Mouse (Mus musculus): ENCODE data around the gene Apol8. TPM values are rescaled to one million over a fixed set of nuclear protein-coding genes. Genes with fewer than 3 reads are reported as not detected.

Apol8 gene
- total and polyA plus RNA-seq, 3 experiments = 0.14 to 0.15 TPM; not detected in 1

GRCm38 (mm10) chr15:77761083-77761482 is 4.3 kb upstream of the Apol8 start:
- Histone ChIP-seq H3K9me3 (replicated peaks; ENCODE audit: low read length) (no peaks in the 10 kb centered on the region), H3K27ac (ENCODE audit: insufficient read depth, low read depth) (no peak overlapping the region), H3K79me2 (replicated peaks; ENCODE audit: control insufficient read depth, extremely low read depth, insufficient read depth, poor library complexity, severe bottlenecking) (no peaks in the 10 kb centered on the region), H3K4me2 (ENCODE audit: insufficient read depth, low read depth, poor library complexity, severe bottlenecking) (no peak overlapping the region), H3K4me3 (replicated peaks in 1 of 3; ENCODE audit: low read depth in 2 of 3, low read length in 2 of 3, poor library complexity in 1 of 3) (no peak overlapping the region), H3K4me1 (ENCODE audit: control insufficient read depth in 1 of 2, insufficient read depth in 2 of 2) (no peaks in the 10 kb centered on the region), H3K9ac (ENCODE audit: insufficient read depth, low read depth) (no peak overlapping the region), H3K27me3 (replicated peaks) (peaks cover 1% of the 10 kb centered on the region), H3K36me3 (replicated peaks in 1 of 2; ENCODE audit: control insufficient read depth in 1 of 2, insufficient read depth in 1 of 2, low read length in 1 of 2) (peaks cover 60 to 71% of the 10 kb centered on the region in 2 experiments)
- in situ Hi-C loops (cut with MboI; ENCODE audit: low pct_ligation_motif_present, low pct_unique_long_range_greater_than_20kb, low sequenced_read_pairs) (no loop called here), dilution Hi-C loops (cut with MboI; ENCODE audit: extremely low pct_ligation_motif_present, extremely low pct_unique_long_range_greater_than_20kb, low sequenced_read_pairs) (no loop called here)
- TF ChIP-seq ZC3H11A (IDR thresholded peaks at IDR 0.05; ENCODE audit: low read depth, low read length) = no peak
- no peak for TF ChIP-seq NELFE (IDR thresholded peaks at IDR 0.05; ENCODE audit: low read depth, low read length)
- no peak for TF ChIP-seq TBP (conservative IDR thresholded peaks at IDR 0.05; ENCODE audit: low read depth, low read length)
- TF ChIP-seq PAX5 (IDR thresholded peaks at IDR 0.05; ENCODE audit: low read length) = no peak
- TF ChIP-seq MXI1 (IDR thresholded peaks at IDR 0.05; ENCODE audit: low read depth, low read length) = no peak
- TF ChIP-seq HCFC1 (IDR thresholded peaks at IDR 0.05; ENCODE audit: low read depth, low read length) = no peak
- TF ChIP-seq RCOR1 (conservative IDR thresholded peaks at IDR 0.05; ENCODE audit: low read depth, low read length) = no peak
- TF ChIP-seq CTCF (conservative IDR thresholded peaks at IDR 0.05 in 1 of 2, IDR thresholded peaks at IDR 0.05 in 1 of 2; ENCODE audit: low read depth in 2 of 2, low read length in 2 of 2) = no peak
- TF ChIP-seq ZKSCAN1 (IDR thresholded peaks at IDR 0.05; ENCODE audit: borderline replicate concordance, low read depth, low read length) = no peak
- no peak for TF ChIP-seq POLR2A (IDR thresholded peaks at IDR 0.05; ENCODE audit: low read depth, low read length)
- TF ChIP-seq RAD21 (IDR thresholded peaks at IDR 0.05; ENCODE audit: low read depth, low read length) = no peak
- no peak for TF ChIP-seq E2F4 (IDR thresholded peaks at IDR 0.05; ENCODE audit: insufficient replicate concordance, low read depth, low read length)
- TF ChIP-seq UBTF (IDR thresholded peaks at IDR 0.05; ENCODE audit: low read depth, low read length) = no peak
- TF ChIP-seq IRF4 (IDR thresholded peaks at IDR 0.05; ENCODE audit: low read depth, low read length) = no peak
- DNase-seq (ENCODE audit: extremely low read depth) = no peak

- in situ Hi-C loops (cut with MboI; ENCODE audit: low pct_ligation_motif_present, low pct_unique_long_range_greater_than_20kb, low sequenced_read_pairs) = no loop called here
- no peaks in the 10 kb centered on the region for H3K9me3 ChIP-seq (replicated peaks; ENCODE audit: low read length)
- no peak overlapping the region for H3K4me2 ChIP-seq (ENCODE audit: insufficient read depth, low read depth, poor library complexity, severe bottlenecking)
- no peak for DNase-seq (ENCODE audit: extremely low read depth)
- H3K4me1 ChIP-seq (ENCODE audit: control insufficient read depth in 1 of 2, insufficient read depth in 2 of 2) = no peaks in the 10 kb centered on the region
- H3K9ac ChIP-seq (ENCODE audit: insufficient read depth, low read depth) = no peak overlapping the region
- H3K79me2 ChIP-seq (replicated peaks; ENCODE audit: control insufficient read depth, extremely low read depth, insufficient read depth, poor library complexity, severe bottlenecking) = no peaks in the 10 kb centered on the region
- dilution Hi-C loops (cut with MboI; ENCODE audit: extremely low pct_ligation_motif_present, extremely low pct_unique_long_range_greater_than_20kb, low sequenced_read_pairs) = no loop called here
- H3K27me3 ChIP-seq (replicated peaks) = peaks cover 3% of the 10 kb centered on the region
- no peak overlapping the region for H3K4me3 ChIP-seq (replicated peaks in 1 of 3; ENCODE audit: low read depth in 2 of 3, low read length in 2 of 3, poor library complexity in 1 of 3)
- no peak overlapping the region for H3K27ac ChIP-seq (ENCODE audit: insufficient read depth, low read depth)
- peaks cover 50 to 60% of the 10 kb centered on the region in 2 experiments for H3K36me3 ChIP-seq (replicated peaks in 1 of 2; ENCODE audit: control insufficient read depth in 1 of 2, insufficient read depth in 1 of 2, low read length in 1 of 2)
- no peak for TF ChIP-seq JUN (IDR thresholded peaks at IDR 0.05; ENCODE audit: insufficient read depth, low read depth, low read length)
- TF ChIP-seq RAD21 (IDR thresholded peaks at IDR 0.05; ENCODE audit: low read depth, low read length) = no peak
- no peak for TF ChIP-seq KAT2A (IDR thresholded peaks at IDR 0.05; ENCODE audit: insufficient replicate concordance, low read length)
- TF ChIP-seq ETS1 (conservative IDR thresholded peaks at IDR 0.05; ENCODE audit: low read depth, low read length) = no peak
- TF ChIP-seq JUND (conservative IDR thresholded peaks at IDR 0.05; ENCODE audit: low read depth, low read length) = no peak
- no peak for TF ChIP-seq PAX5 (IDR thresholded peaks at IDR 0.05; ENCODE audit: low read length)
- no peak for TF ChIP-seq ZMIZ1 (IDR thresholded peaks at IDR 0.05; ENCODE audit: low read depth, low read length)
- no peak for TF ChIP-seq MYC (IDR thresholded peaks at IDR 0.05; ENCODE audit: low read depth, low read length)
- no peak for TF ChIP-seq GABPA (IDR thresholded peaks at IDR 0.05; ENCODE audit: insufficient replicate concordance, low read depth, low read length)
- TF ChIP-seq MAZ (IDR thresholded peaks at IDR 0.05; ENCODE audit: low read depth, low read length) = no peak
- no peak for TF ChIP-seq MAFK (IDR thresholded peaks at IDR 0.05; ENCODE audit: insufficient replicate concordance, low read length)
- no peak for TF ChIP-seq NELFE (IDR thresholded peaks at IDR 0.05; ENCODE audit: low read depth, low read length)
- TF ChIP-seq SMC3 (IDR thresholded peaks at IDR 0.05; ENCODE audit: low read depth, low read length) = no peak
- no peak for TF ChIP-seq USF2 (conservative IDR thresholded peaks at IDR 0.05; ENCODE audit: low read depth, low read length)
- TF ChIP-seq ZNF384 (IDR thresholded peaks at IDR 0.05; ENCODE audit: low read depth, low read length) = no peak
- no peak for TF ChIP-seq MAX (IDR thresholded peaks at IDR 0.05; ENCODE audit: low read length)
- no peak for TF ChIP-seq TBP (conservative IDR thresholded peaks at IDR 0.05; ENCODE audit: low read depth, low read length)
- no peak for TF ChIP-seq CHD2 (IDR thresholded peaks at IDR 0.05; ENCODE audit: low read length)
Observed at GRCm38 (mm10) chr15:77760037-77760436, 3.2 kb upstream of the Apol8 start.

Measured in CH12.LX (cell line).